Mouse (Mus musculus): ENCODE measurements at regions not wholly inside any gene's neighbourhood (a gene's known extent, or its start where the extent isn't known, plus 50 kb on each side); places are given as distances from the start of the nearest gene placed in this dataset.
A peak's percentile ranks its signal among the peaks of the same experiment; 100 is the strongest.

- no peak for DNase-seq (ENCODE audit: low spot score in 2 of 2)
Observed at GRCm38 (mm10) chr7:134528026-134528425, 142.4 kb upstream of the Dock1 start.

- no peak for DNase-seq (ENCODE audit: low spot score in 2 of 2)
Observed at GRCm38 (mm10) chr7:134534821-134535220, 135.6 kb upstream of the Dock1 start.

DNA sequence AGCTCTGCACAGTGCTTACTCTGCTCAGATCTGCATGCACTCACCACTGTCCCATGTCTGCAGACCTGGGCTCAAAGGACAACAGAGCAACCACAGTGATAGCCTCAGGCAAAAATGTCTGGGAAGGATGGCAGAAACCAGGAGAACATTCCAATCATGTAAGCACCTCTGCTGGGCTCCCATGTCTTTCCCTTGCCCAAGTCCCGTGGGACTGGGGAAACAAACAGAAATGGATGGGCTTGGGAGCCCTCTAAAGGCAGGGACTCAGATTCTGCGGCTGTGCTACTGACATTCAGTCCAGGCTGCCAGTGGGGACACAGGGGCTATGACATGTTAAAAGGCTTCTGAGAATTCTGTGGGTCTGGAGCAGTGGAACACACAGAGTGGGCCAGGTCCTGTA, 128.8 kb upstream of the Dock1 start:
- DNase-seq (ENCODE audit: low spot score in 2 of 2), result no peak

DNA sequence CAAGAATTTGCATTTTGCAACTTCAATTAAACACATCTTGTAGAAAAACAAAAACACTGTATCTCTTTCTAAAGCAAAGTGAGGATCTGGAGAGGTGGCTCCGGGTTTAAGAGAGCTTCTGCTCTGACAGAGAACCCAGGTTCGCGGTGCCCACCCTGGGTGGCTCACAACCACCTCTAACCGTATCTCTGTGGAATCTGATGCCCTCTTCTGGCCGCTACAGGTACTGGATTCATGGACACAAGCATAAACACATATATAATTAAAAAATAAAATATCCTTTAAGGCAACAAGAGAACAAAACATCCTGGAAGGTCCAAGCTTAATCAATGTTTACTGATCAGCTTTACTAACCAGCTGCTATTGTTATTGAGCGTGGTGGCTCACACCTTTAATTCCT, 124.3 kb upstream of the Dock1 start:
- DNase-seq (ENCODE audit: low spot score in 2 of 2), result no peak

GRCm38 (mm10) chr7:134549286-134549919, 121.1 kb upstream of the Dock1 start:
- DNase-seq (ENCODE audit: low spot score in 2 of 2), result no peak

GRCm38 (mm10) chr7:134550221-134550809, 120.1 kb upstream of the Dock1 start:
- DNase-seq (ENCODE audit: low spot score in 2 of 2), result peak in 1 of 2 experiments; percentile 6

DNA sequence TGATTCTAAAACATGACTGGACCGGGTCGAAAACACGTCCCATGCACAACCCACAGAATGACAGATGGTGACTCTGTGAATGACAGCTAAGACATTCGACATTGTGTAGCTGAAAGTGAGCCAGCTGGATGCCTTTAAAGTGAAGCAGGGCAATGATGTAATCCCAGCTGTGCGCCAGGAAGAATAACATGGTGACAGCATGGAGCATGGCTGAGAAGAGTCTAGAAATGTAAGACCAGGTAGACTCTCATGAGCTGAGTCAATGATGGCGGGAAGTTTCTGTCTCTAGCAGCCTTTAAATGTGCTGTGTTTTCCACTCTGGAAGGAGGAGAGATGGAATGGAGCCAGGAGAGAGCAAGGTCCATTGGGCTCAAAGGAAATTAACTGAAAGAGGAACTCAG, 118.4 kb upstream of the Dock1 start:
- no peak for DNase-seq (ENCODE audit: low spot score in 2 of 2)

DNA sequence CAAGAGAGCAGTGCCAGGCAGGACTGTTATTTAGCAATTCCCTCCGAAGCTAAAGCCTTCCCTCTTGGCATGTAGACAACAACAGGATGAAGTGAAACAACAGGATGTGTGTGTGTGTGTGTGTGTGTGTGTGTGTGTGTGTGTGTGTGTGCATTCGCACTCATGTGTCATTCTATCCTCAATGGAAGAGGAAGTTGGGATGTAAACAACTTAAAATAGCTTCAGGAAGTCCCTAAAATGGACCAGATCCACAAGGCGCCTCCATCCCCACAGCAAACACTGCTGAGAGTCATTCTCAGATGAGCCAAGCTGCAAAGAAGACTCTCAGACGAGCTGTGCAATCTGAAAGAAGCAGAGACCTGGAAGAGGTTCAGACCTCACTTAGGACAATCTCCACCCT, 114.4 kb upstream of the Dock1 start:
- no peak for DNase-seq (ENCODE audit: low spot score in 2 of 2)

DNA sequence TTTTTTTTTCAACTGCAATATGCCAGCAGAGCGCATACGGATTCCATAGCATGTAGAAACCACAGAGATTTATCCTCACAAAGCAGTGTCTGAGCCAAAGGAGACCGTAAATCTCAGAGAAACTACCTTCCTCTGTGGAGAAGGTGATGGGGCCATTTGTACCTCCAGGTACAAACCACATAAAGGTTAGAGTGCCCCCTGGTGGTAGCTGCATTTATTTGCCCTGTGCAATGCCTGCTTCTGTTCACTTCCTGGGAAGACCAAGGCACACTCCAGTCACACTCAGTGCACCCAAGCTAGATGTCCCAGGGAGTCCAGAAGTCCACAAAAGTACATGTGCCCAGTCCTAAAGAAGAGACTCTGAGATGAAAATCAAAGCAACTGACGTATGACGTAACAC, 104.1 kb upstream of the Dock1 start:
- peak; percentile 7 to 20 for DNase-seq (ENCODE audit: low spot score in 2 of 2)

- no peak for DNase-seq (ENCODE audit: low spot score in 2 of 2)
Observed at GRCm38 (mm10) chr7:134569247-134569646, 101.2 kb upstream of the Dock1 start.

- no peak for DNase-seq (ENCODE audit: low spot score in 2 of 2)
Observed at GRCm38 (mm10) chr7:134570176-134570810, 100.2 kb upstream of the Dock1 start.

DNA sequence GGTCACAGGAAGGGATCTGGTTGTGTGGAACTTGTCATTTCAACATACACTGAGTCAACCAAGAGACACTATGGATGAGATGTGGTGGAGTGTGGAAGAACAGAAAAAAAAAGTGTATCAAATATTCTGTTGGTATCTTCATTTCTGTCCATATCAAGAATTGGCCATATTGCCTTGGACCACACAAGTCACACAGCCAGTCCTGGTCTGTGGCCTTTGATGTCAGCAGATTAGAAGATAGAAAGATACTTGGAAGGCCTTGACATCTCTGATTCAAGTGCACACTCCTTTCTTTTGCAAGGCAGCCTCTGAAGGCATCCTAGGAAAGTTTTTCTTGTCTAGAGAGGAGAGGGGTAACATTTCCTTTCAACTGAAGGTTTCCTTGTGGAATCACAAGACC, 88.7 kb upstream of the Dock1 start:
- no peak for DNase-seq (ENCODE audit: low spot score in 2 of 2)

DNA sequence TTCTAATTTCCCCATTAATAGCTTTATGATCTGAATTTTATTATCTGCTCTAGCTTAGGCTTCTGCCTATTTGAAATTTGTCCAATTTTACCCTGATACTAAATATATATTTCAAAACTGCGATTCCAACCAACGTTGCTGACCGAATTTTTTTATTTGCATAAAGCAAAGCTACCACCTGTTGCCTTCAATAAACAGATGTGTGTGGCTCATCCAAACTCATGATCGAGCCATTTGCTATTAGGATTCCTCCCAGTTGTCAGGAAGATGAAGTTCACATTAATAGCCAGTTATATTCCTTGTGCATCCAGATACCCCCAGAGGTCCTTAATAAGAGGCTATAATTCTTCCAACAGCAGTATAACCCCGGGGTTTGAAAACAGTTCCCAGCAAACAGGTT, 85.0 kb upstream of the Dock1 start:
- no peak for DNase-seq (ENCODE audit: low spot score in 2 of 2)

GRCm38 (mm10) chr7:134586990-134587389, 83.5 kb upstream of the Dock1 start:
- no peak for DNase-seq (ENCODE audit: low spot score in 2 of 2)

DNA sequence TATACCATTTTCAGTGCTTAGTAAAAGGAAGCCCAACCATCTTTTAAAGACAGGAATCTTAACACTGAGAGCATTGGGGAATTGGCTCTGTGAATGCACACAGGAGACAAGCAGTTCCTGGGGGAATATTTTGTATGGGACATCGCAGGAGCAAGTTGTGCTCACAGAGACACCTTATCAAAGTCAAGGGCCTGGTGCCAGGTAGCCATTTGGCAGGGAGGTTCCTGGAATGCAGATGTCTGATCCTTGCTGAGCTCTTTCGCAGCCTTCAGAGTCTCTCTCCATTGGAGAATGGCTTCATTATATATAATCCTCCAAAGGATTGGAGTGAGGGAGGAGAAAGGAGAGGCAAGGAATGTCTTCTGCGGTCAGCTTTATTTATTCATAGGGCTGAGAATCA, 62.6 kb upstream of the Dock1 start:
- no peak for DNase-seq (ENCODE audit: low spot score in 2 of 2)

DNA sequence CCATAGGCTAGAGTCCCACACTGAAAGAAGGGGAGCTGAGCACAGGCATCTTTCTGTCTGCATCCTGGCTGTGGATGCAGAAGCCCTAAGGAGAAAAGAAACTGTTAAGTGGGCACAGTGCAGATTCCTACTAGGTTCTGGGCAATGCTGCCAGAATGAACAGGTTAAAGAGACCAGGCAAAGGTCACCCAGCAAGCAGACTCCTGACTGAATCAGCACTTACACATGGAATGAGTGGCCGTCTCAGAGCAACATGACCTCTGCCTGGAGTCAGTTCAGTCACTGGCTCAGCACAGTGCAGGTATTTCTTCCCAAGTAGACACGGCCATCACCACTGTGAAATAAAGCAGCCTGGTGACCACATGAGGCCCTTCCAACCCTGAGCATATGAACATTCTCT, 60.3 kb upstream of the Dock1 start:
- DNase-seq (ENCODE audit: low spot score in 2 of 2), result no peak

DNA sequence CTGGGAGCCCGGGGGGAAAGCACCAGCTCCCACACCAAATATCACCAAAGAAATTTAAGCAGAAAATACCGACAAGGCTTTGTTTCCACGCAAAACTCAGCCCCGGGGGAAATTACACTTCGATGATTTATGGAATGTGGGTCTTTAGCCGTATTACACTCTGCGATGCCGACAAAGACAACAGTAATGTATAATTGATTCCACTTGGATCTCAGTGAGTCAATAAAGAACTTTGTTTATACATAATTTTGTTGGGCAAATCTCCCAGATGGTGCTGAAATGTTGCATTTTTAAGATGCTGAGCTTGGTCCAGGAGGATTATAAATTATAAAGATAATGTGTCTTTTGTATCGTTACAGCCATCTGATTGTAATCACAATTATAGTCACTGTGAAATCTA, 59.1 kb upstream of the Dock1 start:
- no peak for DNase-seq (ENCODE audit: low spot score in 2 of 2)

DNA sequence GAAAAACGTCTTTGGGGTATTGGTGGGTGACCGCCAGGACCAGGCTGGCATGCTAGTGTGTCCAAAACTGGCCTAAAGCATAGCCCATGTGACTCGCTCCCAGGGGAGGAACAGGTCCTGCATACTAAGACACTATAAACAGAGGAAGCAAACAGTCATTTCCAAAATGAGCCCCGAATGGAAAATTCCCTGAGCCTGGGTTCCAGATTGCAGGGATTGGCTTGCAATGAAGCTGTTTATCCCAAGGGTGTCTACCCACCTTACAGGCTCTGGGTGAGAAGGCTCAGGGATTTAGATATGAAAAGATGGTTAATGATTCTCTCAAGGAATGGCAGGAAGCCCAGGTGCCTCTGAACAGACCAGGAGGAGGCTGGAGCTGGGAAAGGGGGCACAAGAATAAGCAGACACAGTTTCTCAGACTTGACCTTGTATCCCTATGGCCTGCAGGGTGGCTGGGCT, 58.2 kb upstream of the Dock1 start:
- DNase-seq (ENCODE audit: low spot score in 2 of 2), result no peak

- no peak for DNase-seq (ENCODE audit: low spot score in 2 of 2)
Observed at GRCm38 (mm10) chr7:134619220-134619975, 51.1 kb upstream of the Dock1 start.

DNA sequence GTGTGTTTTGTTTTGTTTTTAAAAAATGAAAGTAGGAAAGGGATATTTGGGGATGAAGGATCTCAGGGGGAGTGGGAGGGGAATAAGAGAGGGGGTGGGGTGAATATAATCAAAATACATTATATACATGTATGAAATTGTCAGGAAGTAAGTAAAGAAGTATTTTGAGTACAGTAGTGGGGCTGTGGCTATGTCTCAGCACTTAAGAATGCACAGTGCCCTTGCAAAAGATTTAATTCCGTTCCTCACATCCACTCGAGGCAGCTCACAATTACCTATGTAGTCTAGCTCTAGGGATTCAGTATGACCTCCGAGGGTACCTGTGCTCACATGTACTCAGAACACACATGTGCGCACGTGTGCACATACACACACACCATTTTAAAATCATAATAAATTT, 50.4 kb upstream of the Dock1 start:
- no peak for DNase-seq (ENCODE audit: low spot score in 2 of 2)
